In the genomic region with DNA sequence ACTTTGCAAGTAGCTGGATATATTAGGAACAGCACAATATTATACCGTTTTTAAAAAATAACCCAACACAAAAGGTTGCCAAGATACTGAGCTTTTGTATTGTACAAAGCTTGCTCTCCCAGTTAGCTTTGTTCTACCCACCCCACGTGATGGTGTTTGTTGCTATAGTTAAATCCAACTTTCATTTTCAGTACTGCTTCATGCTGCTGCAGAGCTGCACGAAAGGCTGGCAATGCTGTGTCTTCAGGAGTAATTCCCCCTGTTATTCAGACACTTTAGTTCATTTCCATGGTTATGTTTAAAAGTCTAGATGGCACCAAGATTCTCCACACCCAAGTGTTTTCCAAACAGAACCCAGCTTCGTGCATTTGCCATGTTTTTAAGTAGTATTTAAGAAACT, we compare ENCODE assay signal across 12 mouse cellular contexts.
A peak's percentile ranks its signal among the peaks of the same experiment; 100 is the strongest.
DNase-seq lines count a peak whose midpoint lies in the region; ATAC-seq lines count a peak whose summit lies in the region.
"Had no signal": no experiment of that assay in that cellular context is flagged by ENCODE, and none has a peak within 500 bp of the region (broad histone marks: within the 10 kb centered on the region; RNA-seq: fewer than 3 reads in every experiment).

No protein-coding gene starts in this region.

- DNase-seq in layer of hippocampus, adult 18-20 months (ENCODE audit: low spot score in 2 of 2) = peak; percentile 19 to 59
- DNase-seq in layer of hippocampus, adult 9-10 months (ENCODE audit: low spot score) = no peak
- DNase-seq in right cerebral cortex, postnatal 25 days = peak; percentile 5
- DNase-seq in right cerebral cortex, postnatal 4 days = no peak
- peak; percentile 11 to 13 for DNase-seq in layer of hippocampus, postnatal 36 days
- DNase-seq in cerebellum, postnatal 14 days = no peak
- DNase-seq: adrenal gland, adult 8-10 months; cerebellum, adult 11-12 months; cerebellum, postnatal 25 days; gastrocnemius, postnatal 25 days; kidney, adult 11 months had no signal

- no peak for ATAC-seq in cerebellum, adult (ENCODE audit: insufficient number of reproducible peaks, low FRiP score, low TSS enrichment)

Comparison
In these comparisons a context has a peak if more than half of its experiments do, and no peak if none do; other contexts are left out.
1. DNase-seq: peak in layer of hippocampus, adult 18-20 months (2 of 2), right cerebral cortex, postnatal 25 days (single experiment) and layer of hippocampus, postnatal 36 days (2 of 2); none in layer of hippocampus, adult 9-10 months (single experiment), right cerebral cortex, postnatal 4 days (single experiment) and cerebellum, postnatal 14 days (0 of 2).